Comparison of ENCODE assay signal across 19 mouse cellular contexts in the genomic region with DNA sequence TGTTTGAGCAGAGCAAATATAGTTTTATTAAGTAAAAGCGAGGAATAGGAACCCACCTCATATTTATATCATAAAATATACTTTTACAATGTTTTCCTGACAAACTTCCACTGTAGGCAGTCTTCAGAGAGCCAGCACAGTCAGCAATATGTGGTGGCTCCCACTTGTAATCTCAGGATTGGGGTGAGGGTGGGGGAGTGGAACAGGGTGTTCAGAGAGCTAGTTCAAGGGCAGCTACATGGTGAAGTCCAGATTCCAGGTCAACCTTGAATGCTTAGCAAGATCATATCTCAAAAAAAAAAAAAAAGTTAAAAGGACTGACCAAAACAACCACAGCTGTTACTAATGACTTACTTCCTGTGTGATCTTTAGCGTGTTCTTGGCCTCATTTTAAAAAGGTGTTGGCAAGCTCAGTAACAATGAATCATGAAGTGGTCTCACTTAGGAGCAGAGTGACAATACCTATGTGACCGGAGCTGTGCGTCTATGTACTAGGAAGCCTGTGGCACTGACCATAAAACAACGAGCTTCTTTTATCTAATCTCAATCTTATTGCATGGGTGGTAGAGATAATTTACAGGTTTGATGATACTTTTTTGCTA. TPM values are rescaled to one million over a fixed set of nuclear protein-coding genes. Genes with fewer than 3 reads are reported as not detected.
A peak's percentile ranks its signal among the peaks of the same experiment; 100 is the strongest.
DNase-seq lines count a peak whose midpoint lies in the region; ATAC-seq lines count a peak whose summit lies in the region.
"Had no signal": no experiment of that assay in that cellular context is flagged by ENCODE, and none has a peak within 500 bp of the region (broad histone marks: within the 10 kb centered on the region; RNA-seq: fewer than 3 reads in every experiment).

No protein-coding gene starts in this region.

- ATAC-seq in megakaryocyte, adult 5-6 weeks (ENCODE audit: poor library complexity, severe bottlenecking): peak; percentile 65
- no peak for ATAC-seq in cerebellum, adult (ENCODE audit: insufficient number of reproducible peaks, low FRiP score, low TSS enrichment)
- ATAC-seq: forebrain, embryonic 14.5 days; hindbrain, postnatal 0 days; Patski had no signal

- peak; percentile 81 to 84 for DNase-seq in adrenal gland, adult (ENCODE audit: inconsistent age in 2 of 2, low spot score in 1 of 2)
- no peak for DNase-seq in adrenal gland, postnatal 4 days (ENCODE audit: low spot score in 2 of 2)
- DNase-seq in ovary, adult 18-20 months (ENCODE audit: low spot score): peak; percentile 51
- DNase-seq in ovary, postnatal 14 days (ENCODE audit: low spot score): no peak
- no peak for DNase-seq in kidney, adult 11 months
- DNase-seq: cerebellum, adult 2 months; cerebellum, postnatal 36 days; embryo, embryonic 11 days; kidney, adult 18-20 months; left cerebral cortex, postnatal 4 days; lung, postnatal 4 days; thymus, adult 18-20 months; thymus, postnatal 36 days had no signal

RNA-seq across cellular contexts. Expression of gene Zfp949, which starts 17.7 kb away (rescaled TPM):
- total RNA-seq in adrenal gland, postnatal 4 days (2021): 10 to 100 TPM; 12.8 to 13.7 TPM
- total RNA-seq in megakaryocyte, adult 5-6 weeks (2015): 4.3 and 4.6 TPM in 2 replicates
- total RNA-seq in megakaryocyte, adult 5-6 weeks (2017): 7.2 and 8.9 TPM in 2 replicates

RNA-seq across cellular contexts. Expression of gene Syncrip, which starts 47.7 kb away (rescaled TPM):
- 100 to 1,000 TPM; 101 to 112 TPM for total RNA-seq in adrenal gland, postnatal 4 days (2021)
- 113 and 121 TPM in 2 replicates for total RNA-seq in megakaryocyte, adult 5-6 weeks (2015)
- total RNA-seq in megakaryocyte, adult 5-6 weeks (2017): 116 and 128 TPM in 2 replicates

RNA-seq across cellular contexts. Expression of gene Trim43a, which starts 50.6 kb away (rescaled TPM):
- 1 to 10 TPM; 1.1 to 1.3 TPM for total RNA-seq in adrenal gland, postnatal 4 days (2021)
- total RNA-seq in megakaryocyte, adult 5-6 weeks (2015): not detected in 2 replicates
- total RNA-seq in megakaryocyte, adult 5-6 weeks (2017): not detected in 2 replicates
- total RNA-seq: hindbrain, postnatal 0 days; midbrain, postnatal 0 days had no signal

Comparison
In these comparisons a context has a peak if more than half of its experiments do, and no peak if none do; other contexts are left out.
1. DNase-seq: peak in adrenal gland, adult (2 of 2) and ovary, adult 18-20 months (single experiment); none in adrenal gland, postnatal 4 days (0 of 2), ovary, postnatal 14 days (single experiment) and kidney, adult 11 months (single experiment).